Mouse (Mus musculus): Measurements from ENCODE around the gene Wdr86.

Gene Wdr86

GRCm38 (mm10) chr5:24684578-24685365 lies 45.8 kb downstream of the Wdr86 start:
- DNase-seq (ENCODE audit: low spot score in 2 of 2), result peak in 1 of 2 experiments; percentile 31

GRCm38 (mm10) chr5:24681436-24681835 lies 49.1 kb downstream of the Wdr86 start:
- DNase-seq (ENCODE audit: low spot score in 2 of 2), result no peak

- peak; percentile 75 to 87 for DNase-seq (ENCODE audit: low spot score in 2 of 2)
Measured at GRCm38 (mm10) chr5:24674238-24674637, 56.3 kb downstream of the Wdr86 start.

All from cerebellum, postnatal 4 days (tissue).